Mouse (Mus musculus): Measurements from ENCODE around the gene Zfp408.

DNA sequence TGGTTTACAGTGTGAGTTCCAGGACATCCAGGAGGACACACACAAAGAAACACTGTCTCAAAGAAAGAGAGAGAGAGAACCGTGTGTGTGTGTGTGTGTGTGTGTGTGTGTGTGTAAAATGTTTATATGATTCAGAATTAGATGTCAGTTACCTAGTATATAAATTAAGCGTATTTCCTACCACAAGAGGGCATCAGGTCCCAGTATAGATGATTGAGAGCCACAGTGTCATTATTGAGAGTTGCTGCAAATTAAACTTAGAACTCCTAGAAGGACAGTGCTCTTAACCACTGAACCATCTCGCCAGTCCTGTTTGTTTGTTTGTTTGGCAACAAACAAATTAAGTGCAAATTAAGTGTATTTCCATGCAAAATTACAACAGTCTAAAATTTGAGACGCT lies 47.2 kb downstream of the Zfp408 start:
- TF ChIP-seq CTCF (conservative IDR thresholded peaks at IDR 0.05; ENCODE audit: insufficient read depth, insufficient read length, low read depth, low read length) (no peak), POLR2A (IDR thresholded peaks at IDR 0.05; ENCODE audit: low read depth, low read length) (no peak)
